Mouse (Mus musculus): ENCODE results near the gene Skiv2l. TPM values are rescaled to one million over a fixed set of nuclear protein-coding genes. Genes with fewer than 3 reads are reported as not detected.

Skiv2l gene
- total and polyA plus RNA-seq, 3 experiments = 22.0 to 50.5 (median 35.2) TPM

DNA sequence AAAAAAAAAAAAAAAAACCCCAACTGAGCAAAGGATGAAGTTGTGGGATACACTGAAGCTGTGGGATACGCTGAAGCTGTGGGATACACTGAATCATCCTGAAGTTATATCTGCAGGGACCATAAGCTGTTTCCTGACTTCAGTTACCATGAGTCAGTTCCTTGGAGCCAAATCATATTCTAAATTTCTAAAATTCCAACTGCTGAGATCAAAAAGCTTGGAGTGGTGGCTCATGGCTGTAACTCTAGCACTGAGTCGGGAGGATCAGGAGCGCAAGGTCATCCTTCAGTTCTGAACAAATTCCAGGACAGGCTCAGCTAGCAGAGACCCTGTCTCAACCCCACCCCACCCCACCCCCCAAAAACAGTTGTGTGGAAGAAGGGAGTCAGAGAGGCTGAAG is 35.6 kb upstream of the Skiv2l start:
- Histone ChIP-seq H3K9me3 (replicated peaks; ENCODE audit: low read length) (peaks cover 5% of the 10 kb centered on the region), H3K27me3 (replicated peaks) (no peaks in the 10 kb centered on the region), H3K36me3 (replicated peaks in 1 of 2; ENCODE audit: control insufficient read depth in 1 of 2, insufficient read depth in 1 of 2, low read length in 1 of 2) (no peaks in the 10 kb centered on the region), H3K9ac (ENCODE audit: insufficient read depth, low read depth) (no peak overlapping the region), H3K4me3 (replicated peaks in 1 of 3; ENCODE audit: low read depth in 2 of 3, low read length in 2 of 3, poor library complexity in 1 of 3) (no peak overlapping the region), H3K4me1 (ENCODE audit: control insufficient read depth in 1 of 2, insufficient read depth in 2 of 2) (peaks cover 11 to 31% of the 10 kb centered on the region in 2 experiments; a peak in 3 of 4 replicates), H3K79me2 (replicated peaks; ENCODE audit: control insufficient read depth, extremely low read depth, insufficient read depth, poor library complexity, severe bottlenecking) (no peaks in the 10 kb centered on the region), H3K27ac (ENCODE audit: insufficient read depth, low read depth) (no peak overlapping the region), H3K4me2 (ENCODE audit: insufficient read depth, low read depth, poor library complexity, severe bottlenecking) (no peak overlapping the region)
- no peak for TF ChIP-seq ZC3H11A (IDR thresholded peaks at IDR 0.05; ENCODE audit: low read depth, low read length)
- no peak for TF ChIP-seq NRF1 (IDR thresholded peaks at IDR 0.05; ENCODE audit: low read depth, low read length)
- no peak for TF ChIP-seq MYC (IDR thresholded peaks at IDR 0.05; ENCODE audit: low read depth, low read length)
- TF ChIP-seq USF1 (IDR thresholded peaks at IDR 0.05; ENCODE audit: low read depth, low read length) = no peak
- no peak for TF ChIP-seq KAT2A (IDR thresholded peaks at IDR 0.05; ENCODE audit: insufficient replicate concordance, low read length)
- no peak for TF ChIP-seq RCOR1 (conservative IDR thresholded peaks at IDR 0.05; ENCODE audit: low read depth, low read length)
- TF ChIP-seq UBTF (IDR thresholded peaks at IDR 0.05; ENCODE audit: low read depth, low read length) = no peak
- no peak for TF ChIP-seq MAX (IDR thresholded peaks at IDR 0.05; ENCODE audit: low read length)
- TF ChIP-seq ZMIZ1 (IDR thresholded peaks at IDR 0.05; ENCODE audit: low read depth, low read length) = no peak
- TF ChIP-seq POLR2A (IDR thresholded peaks at IDR 0.05; ENCODE audit: low read depth, low read length) = no peak
- TF ChIP-seq ZKSCAN1 (IDR thresholded peaks at IDR 0.05; ENCODE audit: borderline replicate concordance, low read depth, low read length) = no peak
- no peak for TF ChIP-seq SMC3 (IDR thresholded peaks at IDR 0.05; ENCODE audit: low read depth, low read length)
- no peak for TF ChIP-seq CTCF (conservative IDR thresholded peaks at IDR 0.05 in 1 of 2, IDR thresholded peaks at IDR 0.05 in 1 of 2; ENCODE audit: low read depth in 2 of 2, low read length in 2 of 2)
- no peak for TF ChIP-seq POLR2AphosphoS2 (IDR thresholded peaks at IDR 0.05; ENCODE audit: low read depth, low read length)
- TF ChIP-seq USF2 (conservative IDR thresholded peaks at IDR 0.05; ENCODE audit: low read depth, low read length) = no peak
- DNase-seq (ENCODE audit: extremely low read depth) = no peak
- in situ Hi-C loops (cut with MboI; ENCODE audit: low pct_ligation_motif_present, low pct_unique_long_range_greater_than_20kb, low sequenced_read_pairs) (no loop called here), dilution Hi-C loops (cut with MboI; ENCODE audit: extremely low pct_ligation_motif_present, extremely low pct_unique_long_range_greater_than_20kb, low sequenced_read_pairs) (no loop called here)

DNA sequence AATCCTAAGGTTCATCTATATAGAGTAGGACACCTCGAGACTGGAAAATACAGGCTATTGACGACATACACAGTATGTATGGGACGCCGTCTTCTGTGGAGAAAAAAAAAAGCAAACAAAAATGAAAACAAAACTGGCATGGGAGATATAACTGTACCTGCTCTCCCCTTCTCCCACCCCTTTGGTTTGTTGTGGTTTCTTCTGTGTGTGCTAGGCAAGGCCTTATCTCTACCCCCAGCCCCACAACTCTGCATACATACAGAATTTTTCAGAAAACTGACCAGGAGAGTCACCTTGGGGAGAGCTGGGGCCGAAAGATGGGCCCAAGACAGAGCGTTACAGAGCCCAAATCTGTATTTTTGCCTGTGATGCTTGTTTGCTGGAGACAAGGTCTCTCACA is 34.7 kb upstream of the Skiv2l start:
- H3K9ac ChIP-seq (ENCODE audit: insufficient read depth, low read depth) = no peak overlapping the region
- H3K27ac ChIP-seq (ENCODE audit: insufficient read depth, low read depth) = no peak overlapping the region
- no peaks in the 10 kb centered on the region for H3K36me3 ChIP-seq (replicated peaks in 1 of 2; ENCODE audit: control insufficient read depth in 1 of 2, insufficient read depth in 1 of 2, low read length in 1 of 2)
- no peak overlapping the region for H3K4me3 ChIP-seq (replicated peaks in 1 of 3; ENCODE audit: low read depth in 2 of 3, low read length in 2 of 3, poor library complexity in 1 of 3)
- H3K27me3 ChIP-seq (replicated peaks) = no peaks in the 10 kb centered on the region
- dilution Hi-C loops (cut with MboI; ENCODE audit: extremely low pct_ligation_motif_present, extremely low pct_unique_long_range_greater_than_20kb, low sequenced_read_pairs) (no loop called here), in situ Hi-C loops (cut with MboI; ENCODE audit: low pct_ligation_motif_present, low pct_unique_long_range_greater_than_20kb, low sequenced_read_pairs) (no loop called here)
- H3K79me2 ChIP-seq (replicated peaks; ENCODE audit: control insufficient read depth, extremely low read depth, insufficient read depth, poor library complexity, severe bottlenecking) = no peaks in the 10 kb centered on the region
- DNase-seq (ENCODE audit: extremely low read depth) = no peak
- H3K4me1 ChIP-seq (ENCODE audit: control insufficient read depth in 1 of 2, insufficient read depth in 2 of 2) = peaks cover 14 to 36% of the 10 kb centered on the region in 2 experiments
- peaks cover 5% of the 10 kb centered on the region for H3K9me3 ChIP-seq (replicated peaks; ENCODE audit: low read length)
- TF ChIP-seq POLR2A (IDR thresholded peaks at IDR 0.05; ENCODE audit: low read depth, low read length) (no peak), MAX (IDR thresholded peaks at IDR 0.05; ENCODE audit: low read length) (no peak), USF2 (conservative IDR thresholded peaks at IDR 0.05; ENCODE audit: low read depth, low read length) (no peak), ELF1 (IDR thresholded peaks at IDR 0.05; ENCODE audit: low read depth, low read length) (no peak), TCF12 (IDR thresholded peaks at IDR 0.05; ENCODE audit: low read depth, low read length) (no peak), CHD1 (IDR thresholded peaks at IDR 0.05; ENCODE audit: low read depth, low read length) (no peak), EP300 (IDR thresholded peaks at IDR 0.05; ENCODE audit: low read length) (no peak), POLR2AphosphoS2 (IDR thresholded peaks at IDR 0.05; ENCODE audit: low read depth, low read length) (no peak), ZNF384 (IDR thresholded peaks at IDR 0.05; ENCODE audit: low read depth, low read length) (no peak), CTCF (conservative IDR thresholded peaks at IDR 0.05 in 1 of 2, IDR thresholded peaks at IDR 0.05 in 1 of 2; ENCODE audit: low read depth in 2 of 2, low read length in 2 of 2) (no peak), GABPA (IDR thresholded peaks at IDR 0.05; ENCODE audit: insufficient replicate concordance, low read depth, low read length) (no peak), UBTF (IDR thresholded peaks at IDR 0.05; ENCODE audit: low read depth, low read length) (no peak), SMC3 (IDR thresholded peaks at IDR 0.05; ENCODE audit: low read depth, low read length) (no peak), USF1 (IDR thresholded peaks at IDR 0.05; ENCODE audit: low read depth, low read length) (no peak), MXI1 (IDR thresholded peaks at IDR 0.05; ENCODE audit: low read depth, low read length) (no peak), JUN (IDR thresholded peaks at IDR 0.05; ENCODE audit: insufficient read depth, low read depth, low read length) (no peak), ETS1 (conservative IDR thresholded peaks at IDR 0.05; ENCODE audit: low read depth, low read length) (no peak)
- no peak overlapping the region for H3K4me2 ChIP-seq (ENCODE audit: insufficient read depth, low read depth, poor library complexity, severe bottlenecking)
